Mouse (Mus musculus): ENCODE results near the gene Gm12216. TPM values are rescaled to one million over a fixed set of nuclear protein-coding genes. Genes with fewer than 3 reads are reported as not detected.

The Gm12216 gene
- polyA plus RNA-seq, 1 experiment from 2014 or later: not detected

DNA sequence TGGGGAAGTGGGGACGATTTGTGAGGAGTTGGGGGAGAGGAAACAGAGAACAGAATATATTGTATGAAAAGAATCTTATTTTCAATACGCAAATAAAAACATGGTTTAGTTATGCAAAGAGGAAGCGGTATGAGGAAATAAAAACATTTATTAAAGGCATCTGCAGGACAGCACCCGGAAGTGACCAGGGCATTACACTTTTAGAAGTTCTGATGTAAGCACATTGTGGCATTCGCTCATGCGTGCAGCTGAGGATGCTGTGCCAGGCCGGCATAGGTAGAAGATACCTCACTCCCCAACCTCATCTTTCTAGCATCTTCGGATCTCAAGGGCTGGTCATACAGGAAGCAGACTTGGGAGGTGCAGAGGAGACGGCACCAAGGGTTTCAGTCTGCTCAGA, 75.8 kb downstream of the Gm12216 start:
- no peak overlapping the region for H3K27ac ChIP-seq
- no peak overlapping the region for H3K4me2 ChIP-seq (replicated peaks)
- H3K9me3 ChIP-seq (replicated peaks): no peaks in the 10 kb centered on the region
- no peaks in the 10 kb centered on the region for H3K36me3 ChIP-seq
- no peaks in the 10 kb centered on the region for H3K27me3 ChIP-seq
- H3K4me3 ChIP-seq: no peak overlapping the region
- no peak for ATAC-seq (ENCODE audit: low FRiP score)
- no peaks in the 10 kb centered on the region for H3K4me1 ChIP-seq
- WGBS: 90% methylated on average over 9 of the region's 9 CpGs
- no peak overlapping the region for H3K9ac ChIP-seq

DNA sequence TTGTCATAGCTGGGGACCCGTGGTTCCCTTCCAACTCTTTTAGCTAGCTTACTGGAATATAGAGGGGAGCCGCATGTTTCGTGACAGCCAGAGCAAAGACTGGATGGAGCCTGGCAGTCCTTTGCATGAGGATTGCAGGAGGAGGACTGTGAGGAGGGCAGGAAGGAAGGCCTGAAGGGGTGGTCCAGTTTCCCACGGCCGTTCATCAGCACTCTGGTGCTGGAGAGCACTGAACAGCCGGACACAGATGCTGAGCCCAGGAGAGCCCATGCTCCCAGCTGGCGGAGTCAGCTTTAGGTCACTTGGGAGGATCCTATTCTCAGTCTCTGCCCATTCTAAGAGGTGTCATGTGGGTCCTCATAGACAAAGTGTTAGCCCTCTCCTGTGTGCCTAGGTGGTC, 77.1 kb downstream of the Gm12216 start:
- Histone ChIP-seq H3K9me3 (replicated peaks) (no peaks in the 10 kb centered on the region), H3K36me3 (no peaks in the 10 kb centered on the region), H3K27me3 (no peaks in the 10 kb centered on the region), H3K4me1 (no peaks in the 10 kb centered on the region), H3K4me3 (no peak overlapping the region), H3K4me2 (replicated peaks) (no peak overlapping the region), H3K27ac (no peak overlapping the region), H3K9ac (no peak overlapping the region)
- no peak for ATAC-seq (ENCODE audit: low FRiP score)
- 93% methylated on average over 7 of the region's 7 CpGs for WGBS

DNA sequence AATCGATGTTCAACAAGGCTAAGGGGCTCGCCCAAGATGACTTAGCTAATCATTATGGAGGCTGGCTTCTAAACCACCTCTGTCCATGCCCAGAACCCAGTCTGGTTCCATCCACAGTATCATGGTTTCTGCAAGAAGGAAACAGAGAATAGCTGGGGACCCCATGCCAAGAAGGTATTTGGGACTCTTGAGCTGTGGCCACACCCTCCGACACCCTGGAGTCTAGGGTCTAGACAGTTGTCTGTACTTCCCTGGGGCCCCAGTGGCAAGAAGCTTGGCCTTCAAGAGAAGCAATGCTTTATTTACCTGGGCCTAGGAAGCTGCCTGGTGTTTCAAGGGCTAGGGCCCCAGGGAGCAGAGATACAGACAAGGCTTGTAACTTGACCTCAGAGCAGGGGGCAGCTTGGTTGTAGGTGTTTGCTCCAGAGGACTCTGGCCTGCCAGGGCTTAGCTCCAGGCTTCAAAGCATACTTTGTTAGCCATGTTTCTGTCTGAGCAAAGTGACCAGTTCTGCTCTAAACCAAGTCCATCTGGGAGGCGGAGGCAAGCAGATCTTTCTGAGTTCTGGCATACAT, 77.8 kb downstream of the Gm12216 start:
- no peak for ATAC-seq (ENCODE audit: low FRiP score)
- Histone ChIP-seq H3K9me3 (replicated peaks) (no peaks in the 10 kb centered on the region), H3K4me3 (no peak overlapping the region), H3K27ac (no peak overlapping the region), H3K4me2 (replicated peaks) (no peak overlapping the region), H3K27me3 (no peaks in the 10 kb centered on the region; the same call in 1 of the 2 replicates), H3K4me1 (no peaks in the 10 kb centered on the region), H3K36me3 (no peaks in the 10 kb centered on the region), H3K9ac (no peak overlapping the region)
- 89% methylated on average over 4 of the region's 4 CpGs for WGBS

DNA sequence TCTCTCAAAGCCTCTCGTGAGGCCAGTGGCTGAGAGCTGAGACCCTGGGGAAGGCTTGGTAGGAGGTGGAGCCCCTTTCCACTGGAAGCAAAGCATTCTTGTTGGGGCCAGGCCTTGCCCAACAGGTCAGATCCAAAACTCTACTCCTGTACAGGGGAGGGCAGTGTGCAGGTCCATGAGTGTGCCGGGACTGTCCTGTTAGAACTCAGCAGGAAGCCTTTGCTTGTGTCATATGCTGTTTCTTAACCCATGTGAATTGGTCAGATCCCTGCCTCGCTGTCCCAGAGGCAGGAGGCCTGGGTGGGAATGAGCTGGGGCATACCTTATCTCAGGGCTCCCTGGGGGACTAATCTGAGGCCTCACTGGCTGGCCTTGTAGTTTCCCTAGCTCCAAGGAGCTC, 78.8 kb downstream of the Gm12216 start:
- Histone ChIP-seq H3K4me2 (replicated peaks) (no peak overlapping the region), H3K4me3 (no peak overlapping the region), H3K4me1 (no peaks in the 10 kb centered on the region), H3K36me3 (no peaks in the 10 kb centered on the region), H3K9me3 (replicated peaks) (no peaks in the 10 kb centered on the region), H3K27ac (no peak overlapping the region), H3K27me3 (no peaks in the 10 kb centered on the region; the same call in 1 of the 2 replicates), H3K9ac (no peak overlapping the region)
- ATAC-seq (ENCODE audit: low FRiP score): no peak
- 61% methylated on average over 3 of the region's 3 CpGs for WGBS

DNA sequence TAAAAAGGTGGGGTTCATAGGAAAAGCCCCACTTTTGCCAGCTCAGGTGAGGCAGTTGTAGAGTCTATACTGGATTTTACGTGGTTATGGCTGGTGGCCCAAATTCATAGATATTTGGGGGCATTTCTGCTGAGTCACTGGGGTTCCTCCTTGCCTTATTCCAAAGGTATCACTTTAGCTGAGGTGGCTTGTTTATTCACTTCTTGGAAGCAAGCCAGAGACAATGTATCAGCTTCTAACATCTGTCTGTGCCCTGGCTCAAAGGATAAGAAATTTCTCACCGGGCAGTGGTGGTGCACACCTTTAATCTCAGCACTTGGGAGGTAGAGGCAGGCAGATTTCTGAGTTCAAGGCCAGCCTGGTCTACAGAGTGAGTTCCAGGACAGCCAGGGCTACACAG, 79.2 kb downstream of the Gm12216 start:
- no peak for ATAC-seq (ENCODE audit: low FRiP score)
- no peaks in the 10 kb centered on the region for H3K36me3 ChIP-seq
- H3K9ac ChIP-seq: no peak overlapping the region
- H3K4me2 ChIP-seq (replicated peaks): no peak overlapping the region
- no peaks in the 10 kb centered on the region; the same call in 1 of the 2 replicates for H3K27me3 ChIP-seq
- WGBS: 92% methylated on average over 2 of the region's 2 CpGs
- no peaks in the 10 kb centered on the region for H3K9me3 ChIP-seq (replicated peaks)
- no peak overlapping the region for H3K4me3 ChIP-seq
- H3K4me1 ChIP-seq: no peaks in the 10 kb centered on the region
- no peak overlapping the region for H3K27ac ChIP-seq

GRCm38 (mm10) chr11:53778455-53778854, 80.6 kb downstream of the Gm12216 start:
- ATAC-seq (ENCODE audit: low FRiP score): no peak
- Histone ChIP-seq H3K27me3 (no peaks in the 10 kb centered on the region; the same call in 1 of the 2 replicates), H3K4me3 (no peak overlapping the region), H3K4me1 (no peaks in the 10 kb centered on the region), H3K9ac (no peak overlapping the region), H3K9me3 (replicated peaks) (no peaks in the 10 kb centered on the region), H3K36me3 (no peaks in the 10 kb centered on the region; the same call in 1 of the 2 replicates), H3K27ac (no peak overlapping the region), H3K4me2 (replicated peaks) (no peak overlapping the region)
- 88% methylated on average over 5 of the region's 5 CpGs for WGBS

DNA sequence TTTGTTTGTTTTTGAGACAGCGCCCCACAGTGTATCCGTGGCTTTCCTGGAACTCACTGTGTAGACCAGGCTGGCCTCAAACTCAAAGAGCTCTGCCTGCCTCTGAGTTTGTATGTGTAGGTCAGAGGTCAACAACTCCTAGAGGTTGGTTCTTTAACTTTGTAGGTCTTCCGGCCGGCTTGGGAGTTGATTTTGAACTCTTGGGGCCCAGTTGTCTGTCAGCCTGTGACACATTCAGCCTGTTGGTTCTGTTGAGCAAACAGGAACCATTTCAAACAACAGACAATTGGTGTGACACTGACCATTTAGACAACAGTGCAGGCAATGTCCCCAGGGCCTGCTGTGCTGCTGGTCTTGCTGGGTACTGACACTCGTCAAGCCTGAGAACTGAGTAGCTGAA, 81.3 kb downstream of the Gm12216 start:
- no peak for ATAC-seq (ENCODE audit: low FRiP score)
- Histone ChIP-seq H3K27me3 (no peaks in the 10 kb centered on the region; the same call in 1 of the 2 replicates), H3K4me2 (replicated peaks) (no peak overlapping the region), H3K9me3 (replicated peaks) (no peaks in the 10 kb centered on the region), H3K9ac (no peak overlapping the region), H3K4me3 (no peak overlapping the region), H3K27ac (no peak overlapping the region), H3K4me1 (no peaks in the 10 kb centered on the region), H3K36me3 (no peaks in the 10 kb centered on the region; the same call in 1 of the 2 replicates)
- WGBS: 61% methylated on average over 5 of the region's 5 CpGs

DNA sequence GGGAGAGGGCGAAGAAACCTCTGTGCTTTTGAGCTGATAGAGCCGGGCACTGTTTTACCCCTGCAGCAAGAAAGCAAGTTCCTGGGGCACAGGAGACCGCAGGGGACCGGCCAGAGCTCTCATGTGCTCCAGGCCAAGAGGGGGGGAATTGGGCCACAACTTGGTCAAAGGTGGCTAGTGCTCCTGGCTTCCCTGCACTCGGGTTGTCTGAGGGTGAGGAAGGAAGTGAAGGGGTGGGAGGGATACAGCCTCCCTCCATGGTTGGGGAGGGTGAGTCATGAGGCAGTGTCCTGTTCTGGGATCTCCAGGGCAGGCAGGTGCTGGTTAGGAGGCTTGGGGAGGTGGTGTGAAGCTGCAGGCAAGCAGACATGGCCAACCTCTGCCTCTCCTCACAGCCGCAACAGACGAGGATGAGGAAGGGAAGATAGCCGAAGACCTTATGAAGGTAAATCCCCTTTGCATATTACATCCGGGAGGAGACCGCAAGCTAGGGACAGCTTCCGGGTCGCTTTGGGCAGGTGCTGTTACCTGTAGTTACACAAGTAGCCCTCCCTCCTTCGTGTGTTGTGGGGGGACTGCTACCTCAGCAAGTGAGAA, 84.3 kb downstream of the Gm12216 start:
- H3K9ac ChIP-seq: no peak overlapping the region
- no peaks in the 10 kb centered on the region; the same call in 1 of the 2 replicates for H3K36me3 ChIP-seq
- ATAC-seq (ENCODE audit: low FRiP score): no peak
- H3K9me3 ChIP-seq (replicated peaks): no peaks in the 10 kb centered on the region
- H3K4me1 ChIP-seq: peaks cover 5% of the 10 kb centered on the region
- WGBS: 89% methylated on average over 13 of the region's 13 CpGs
- no peak overlapping the region for H3K4me2 ChIP-seq (replicated peaks)
- peaks cover 8% of the 10 kb centered on the region for H3K27me3 ChIP-seq
- H3K4me3 ChIP-seq: no peak overlapping the region
- no peak overlapping the region for H3K27ac ChIP-seq

- H3K9ac ChIP-seq: no peak overlapping the region
- 91% methylated on average over 16 of the region's 16 CpGs for WGBS
- peaks cover 5% of the 10 kb centered on the region for H3K4me1 ChIP-seq
- H3K4me3 ChIP-seq: no peak overlapping the region
- no peak overlapping the region for H3K27ac ChIP-seq
- H3K9me3 ChIP-seq (replicated peaks): no peaks in the 10 kb centered on the region
- H3K36me3 ChIP-seq: no peaks in the 10 kb centered on the region; the same call in 1 of the 2 replicates
- peaks cover 17% of the 10 kb centered on the region for H3K27me3 ChIP-seq
- no peak for ATAC-seq (ENCODE audit: low FRiP score)
- no peak overlapping the region for H3K4me2 ChIP-seq (replicated peaks)
Measured at GRCm38 (mm10) chr11:53773641-53774360, 85.3 kb downstream of the Gm12216 start.

GRCm38 (mm10) chr11:53773087-53773486, 86.0 kb downstream of the Gm12216 start, which contains the start of gene Gm17334:
Gene Gm17334 (minus strand): TSS chr11:53773187.
- H3K4me3 ChIP-seq: no peak within 1 kb of the TSS
- no peak for ATAC-seq (ENCODE audit: low FRiP score)

GRCm38 (mm10) chr11:53772536-53772935, 86.5 kb downstream of the Gm12216 start:
- no peak for ATAC-seq (ENCODE audit: low FRiP score)
- 79% methylated on average over 9 of the region's 9 CpGs for WGBS

More at GRCm38 (mm10) chr11:53773087-53773486, 86.0 kb downstream of the Gm12216 start, which contains the start of gene Gm17334:
- 87% methylated on average over 5 of the region's 5 CpGs for WGBS
- H3K4me2 ChIP-seq (replicated peaks): no peak within 1 kb of the TSS
- no peaks in the 10 kb centered on the region; the same call in 1 of the 2 replicates for H3K36me3 ChIP-seq
- peaks cover 5% of the 10 kb centered on the region for H3K4me1 ChIP-seq
- H3K27me3 ChIP-seq: peaks cover 23% of the 10 kb centered on the region
- H3K9me3 ChIP-seq (replicated peaks): no peaks in the 10 kb centered on the region
- H3K9ac ChIP-seq: no peak within 1 kb of the TSS
- no peak within 1 kb of the TSS for H3K27ac ChIP-seq

GRCm38 (mm10) chr11:53771001-53771744, 87.9 kb downstream of the Gm12216 start:
- Histone ChIP-seq H3K9ac (no peak overlapping the region), H3K27ac (no peak overlapping the region), H3K4me1 (peaks cover 5% of the 10 kb centered on the region), H3K4me3 (peak overlapping the region; percentile 52; the same call in 1 of the 2 replicates), H3K4me2 (replicated peaks) (peak overlapping the region; percentile 74; the same call in 1 of the 2 replicates), H3K27me3 (peaks cover 26% of the 10 kb centered on the region), H3K36me3 (no peaks in the 10 kb centered on the region; the same call in 1 of the 2 replicates), H3K9me3 (replicated peaks) (no peaks in the 10 kb centered on the region)
- 86% methylated on average over 11 of the region's 11 CpGs for WGBS
- ATAC-seq (ENCODE audit: low FRiP score): no peak

More at GRCm38 (mm10) chr11:53772536-53772935, 86.5 kb downstream of the Gm12216 start:
- peaks cover 5% of the 10 kb centered on the region for H3K4me1 ChIP-seq
- H3K9ac ChIP-seq: no peak overlapping the region
- no peak overlapping the region for H3K4me3 ChIP-seq
- H3K4me2 ChIP-seq (replicated peaks): no peak overlapping the region
- H3K27ac ChIP-seq: no peak overlapping the region
- H3K9me3 ChIP-seq (replicated peaks): no peaks in the 10 kb centered on the region
- H3K27me3 ChIP-seq: peaks cover 23% of the 10 kb centered on the region
- H3K36me3 ChIP-seq: no peaks in the 10 kb centered on the region; the same call in 1 of the 2 replicates

Data from hindbrain, embryonic 12.5 days (tissue).